Mouse (Mus musculus) myocyte (in vitro differentiated cells): Measurements from ENCODE around the gene Rtn4r.

Experiments used
- CEBPB ChIP-seq: IDR thresholded peaks from 2 replicates; pipeline ENCODE4 v1.6.1; 2011; ENCODE audit warnings: mild to moderate bottlenecking, moderate library complexity; ENCODE audit not compliant: poor library complexity, insufficient read depth, severe bottlenecking
- E2F4 ChIP-seq: IDR thresholded peaks from one replicate; pipeline ENCODE4 v1.6.1; 2011; ENCODE audit warnings: mild to moderate bottlenecking, control low read depth, moderate library complexity; ENCODE audit not compliant: insufficient read depth
- MAX ChIP-seq: IDR thresholded peaks from one replicate; pipeline ENCODE4 v1.6.1; 2011; ENCODE audit warnings: low read depth, mild to moderate bottlenecking, control low read depth
- MYOG ChIP-seq, 3 experiments: IDR thresholded peaks; one replicate each; pipeline ENCODE4 v1.6.1; 2011; ENCODE audit warnings: control low read depth in 2 of 3, low read depth in 2 of 3, mild to moderate bottlenecking in 2 of 3; ENCODE audit not compliant: insufficient read length in 2 of 3, control insufficient read depth in 1 of 3, insufficient read depth in 1 of 3
- POLR2A ChIP-seq: IDR thresholded peaks from one replicate; pipeline ENCODE4 v1.6.1; 2011; ENCODE audit warnings: low read depth, mild to moderate bottlenecking, control low read depth, moderate library complexity; ENCODE audit not compliant: insufficient read length
- POLR2AphosphoS2 ChIP-seq: IDR thresholded peaks from one replicate; pipeline ENCODE4 v1.6.1; 2011; ENCODE audit warnings: low read depth, control low read depth; ENCODE audit not compliant: insufficient read length
- SRF ChIP-seq: IDR thresholded peaks from one replicate; pipeline ENCODE4 v1.6.1; 2011; ENCODE audit warnings: low read depth; ENCODE audit not compliant: control insufficient read depth, insufficient read length
- TCF12 ChIP-seq: IDR thresholded peaks from one replicate; pipeline ENCODE4 v1.6.1; 2011; ENCODE audit warnings: mild to moderate bottlenecking, control low read depth; ENCODE audit not compliant: poor library complexity, insufficient read depth, severe bottlenecking
- USF1 ChIP-seq: IDR thresholded peaks from one replicate; pipeline ENCODE4 v1.6.1; 2011; ENCODE audit warnings: low read depth, mild to moderate bottlenecking, control low read depth, moderate library complexity

- TF ChIP-seq POLR2A: no peak
- TF ChIP-seq CEBPB: no peak
- TF ChIP-seq E2F4: no peak
- no peak for TF ChIP-seq TCF12
- TF ChIP-seq USF1: no peak
- no peak for TF ChIP-seq MYOG (IDR thresholded peaks at IDR 0.05; ENCODE audit: control insufficient read depth in 1 of 3, insufficient read depth in 1 of 3, insufficient read length in 2 of 3, low read depth in 2 of 3)
- no peak for TF ChIP-seq MAX
- no peak for TF ChIP-seq SRF
- no peak for TF ChIP-seq POLR2AphosphoS2
These were observed 3.4 kb upstream of the Rtn4r start for GRCm38 (mm10) chr16:18124040-18124439.
